Mouse (Mus musculus): ENCODE measurements around the gene Snx32. TPM values are rescaled to one million over a fixed set of nuclear protein-coding genes. Genes with fewer than 3 reads are reported as not detected.

The Snx32 gene
- polyA plus RNA-seq, 1 experiment: not detected

DNA sequence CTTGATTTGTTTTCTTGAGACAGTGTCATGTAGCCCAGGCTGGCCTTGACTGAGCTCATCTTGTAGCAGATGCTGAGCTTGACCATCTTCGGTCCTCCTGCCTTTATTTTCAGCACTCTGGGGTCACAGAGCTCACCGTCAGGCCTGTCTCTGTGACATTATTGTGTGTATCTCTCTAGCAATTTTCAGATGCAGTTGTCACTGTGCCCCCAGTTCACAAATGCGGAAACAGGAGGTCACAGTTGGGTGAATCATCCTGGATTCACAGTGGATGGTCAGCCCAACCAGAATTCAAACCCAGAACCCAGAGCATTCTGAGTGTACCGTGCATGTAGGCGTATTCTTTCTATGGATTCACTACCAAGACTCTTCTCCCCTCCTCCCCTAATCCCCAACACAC is 64.6 kb downstream of the Snx32 start:
- 96% methylated on average over 5 of the region's 5 CpGs for WGBS
- TF ChIP-seq POLR2A (IDR thresholded peaks at IDR 0.05; ENCODE audit: insufficient read depth, low read depth, low read length) (no peak), CTCF (IDR thresholded peaks at IDR 0.05; ENCODE audit: insufficient read depth, low read depth, low read length) (no peak)
- no peak overlapping the region for H3K27ac ChIP-seq (ENCODE audit: insufficient read depth, low read depth, low read length)
- H3K4me3 ChIP-seq (ENCODE audit: insufficient read depth, low read depth, low read length): no peak overlapping the region
- H3K4me1 ChIP-seq (ENCODE audit: control insufficient read depth, insufficient read depth, low read length): peaks cover 15% of the 10 kb centered on the region

DNA sequence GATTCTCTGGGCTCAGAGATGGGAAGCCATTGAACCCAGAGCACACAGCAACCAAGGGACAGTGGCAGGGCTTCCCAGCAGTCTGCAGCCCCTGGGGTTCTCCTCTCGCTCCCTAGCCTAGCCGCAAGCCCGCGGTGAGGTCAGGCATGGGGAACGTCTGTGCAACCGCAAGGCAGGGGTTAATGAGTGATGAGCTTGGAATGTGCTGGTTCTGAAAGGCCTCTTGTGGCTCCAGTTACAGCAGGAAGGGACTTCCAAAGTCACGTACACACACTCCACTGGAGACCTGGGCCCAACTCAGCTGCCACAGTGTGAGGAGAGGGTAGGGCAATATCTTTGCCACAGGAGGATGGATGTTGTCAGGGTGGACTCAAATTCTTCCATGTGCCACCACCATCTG is 65.4 kb downstream of the Snx32 start:
- H3K27ac ChIP-seq (ENCODE audit: insufficient read depth, low read depth, low read length): no peak overlapping the region
- no peak overlapping the region for H3K4me3 ChIP-seq (ENCODE audit: insufficient read depth, low read depth, low read length)
- 51% methylated on average over 7 of the region's 7 CpGs for WGBS
- H3K4me1 ChIP-seq (ENCODE audit: control insufficient read depth, insufficient read depth, low read length): peaks cover 15% of the 10 kb centered on the region
- TF ChIP-seq POLR2A (IDR thresholded peaks at IDR 0.05; ENCODE audit: insufficient read depth, low read depth, low read length) (no peak), CTCF (IDR thresholded peaks at IDR 0.05; ENCODE audit: insufficient read depth, low read depth, low read length) (no peak)

DNA sequence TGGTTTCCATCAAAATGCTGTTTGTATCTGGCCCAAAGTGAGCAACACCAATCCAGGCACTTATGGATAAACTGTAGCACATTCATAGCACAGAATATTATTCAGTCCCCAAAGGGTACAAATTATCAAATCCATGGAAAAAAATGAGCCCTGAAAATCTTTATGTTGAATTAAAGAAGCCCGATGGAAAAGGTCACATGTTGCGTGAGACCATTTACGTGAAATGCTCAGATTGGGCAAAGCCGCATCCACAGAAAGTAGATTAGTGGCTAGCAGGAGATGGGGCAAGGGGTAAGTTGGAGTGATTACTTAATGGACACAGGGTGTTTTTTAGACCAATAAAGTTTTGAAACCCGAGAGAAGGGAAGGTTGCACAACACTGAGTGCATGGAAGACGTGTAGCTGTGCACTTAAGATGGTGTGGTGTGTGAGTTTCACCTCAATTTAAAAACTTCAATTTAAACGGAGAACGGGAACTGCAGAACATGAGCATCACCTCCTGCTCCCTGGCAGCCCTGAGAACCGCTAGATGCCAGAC is 65.9 kb downstream of the Snx32 start:
- 72% methylated on average over 9 of the region's 9 CpGs for WGBS
- H3K4me3 ChIP-seq (ENCODE audit: insufficient read depth, low read depth, low read length): no peak overlapping the region
- TF ChIP-seq CTCF (IDR thresholded peaks at IDR 0.05; ENCODE audit: insufficient read depth, low read depth, low read length): no peak
- no peak overlapping the region for H3K27ac ChIP-seq (ENCODE audit: insufficient read depth, low read depth, low read length)
- peaks cover 15% of the 10 kb centered on the region for H3K4me1 ChIP-seq (ENCODE audit: control insufficient read depth, insufficient read depth, low read length)

Other genes with a start within 250 kb of the Snx32 start
- gene Pacs1, start 237.4 kb downstream of the Snx32 start, polyA plus RNA-seq (2012; ENCODE audit: insufficient read depth, insufficient read length, low replicate concordance, missing spikeins): not detected in 2 replicates
- not detected in 2 replicates for gene Sf3b2, start 215.1 kb downstream of the Snx32 start, polyA plus RNA-seq (2012; ENCODE audit: insufficient read depth, insufficient read length, low replicate concordance, missing spikeins)
- gene Gal3st3, start 212.2 kb downstream of the Snx32 start, polyA plus RNA-seq (2012; ENCODE audit: insufficient read depth, insufficient read length, low replicate concordance, missing spikeins): not detected in 2 replicates
- gene Catsper1, start 174.8 kb downstream of the Snx32 start, polyA plus RNA-seq (2012; ENCODE audit: insufficient read depth, insufficient read length, low replicate concordance, missing spikeins): not detected in 2 replicates
- not detected in 2 replicates for gene Cst6, start 161.0 kb downstream of the Snx32 start, polyA plus RNA-seq (2012; ENCODE audit: insufficient read depth, insufficient read length, low replicate concordance, missing spikeins)
- gene Eif1ad, start 143.8 kb downstream of the Snx32 start, polyA plus RNA-seq (2012; ENCODE audit: insufficient read depth, insufficient read length, low replicate concordance, missing spikeins): not detected in 2 replicates
- gene Banf1, start 143.4 kb downstream of the Snx32 start, polyA plus RNA-seq (2012; ENCODE audit: insufficient read depth, insufficient read length, low replicate concordance, missing spikeins): not detected in 2 replicates
- gene Sart1, start 121.8 kb downstream of the Snx32 start, polyA plus RNA-seq (2012; ENCODE audit: insufficient read depth, insufficient read length, low replicate concordance, missing spikeins): not detected in 2 replicates
- not detected in 2 replicates for gene Tsga10ip, start 108.0 kb downstream of the Snx32 start, polyA plus RNA-seq (2012; ENCODE audit: insufficient read depth, insufficient read length, low replicate concordance, missing spikeins)
- not detected in 2 replicates for gene Drap1, start 85.6 kb downstream of the Snx32 start, polyA plus RNA-seq (2012; ENCODE audit: insufficient read depth, insufficient read length, low replicate concordance, missing spikeins)
- not detected in 2 replicates for gene AI837181, start 85.4 kb downstream of the Snx32 start, polyA plus RNA-seq (2012; ENCODE audit: insufficient read depth, insufficient read length, low replicate concordance, missing spikeins)
- not detected in 2 replicates for gene Fosl1, start 63.0 kb downstream of the Snx32 start, polyA plus RNA-seq (2012; ENCODE audit: insufficient read depth, insufficient read length, low replicate concordance, missing spikeins)
- not detected in 2 replicates for gene Ccdc85b, start 52.6 kb downstream of the Snx32 start, polyA plus RNA-seq (2012; ENCODE audit: insufficient read depth, insufficient read length, low replicate concordance, missing spikeins)
- gene Fibp, start 49.9 kb downstream of the Snx32 start, polyA plus RNA-seq (2012; ENCODE audit: insufficient read depth, insufficient read length, low replicate concordance, missing spikeins): not detected in 2 replicates
- gene Ctsw, start 42.0 kb downstream of the Snx32 start, polyA plus RNA-seq (2012; ENCODE audit: insufficient read depth, insufficient read length, low replicate concordance, missing spikeins): not detected in 2 replicates
- not detected in 2 replicates for gene Efemp2, start 36.6 kb downstream of the Snx32 start, polyA plus RNA-seq (2012; ENCODE audit: insufficient read depth, insufficient read length, low replicate concordance, missing spikeins)
- not detected in 2 replicates for gene Mus81, start 22.1 kb downstream of the Snx32 start, polyA plus RNA-seq (2012; ENCODE audit: insufficient read depth, insufficient read length, low replicate concordance, missing spikeins)
- gene Cfl1, start 20.1 kb downstream of the Snx32 start, polyA plus RNA-seq (2012; ENCODE audit: insufficient read depth, insufficient read length, low replicate concordance, missing spikeins): 1,186 and 1,283 TPM in 2 replicates
- not detected in 2 replicates for gene 1700020D05Rik, start 6.8 kb downstream of the Snx32 start, polyA plus RNA-seq (2012; ENCODE audit: insufficient read depth, insufficient read length, low replicate concordance, missing spikeins)
- not detected in 2 replicates for gene Ovol1, start 50.1 kb upstream of the Snx32 start, polyA plus RNA-seq (2012; ENCODE audit: insufficient read depth, insufficient read length, low replicate concordance, missing spikeins)
- gene Ap5b1, start 57.5 kb upstream of the Snx32 start, polyA plus RNA-seq (2012; ENCODE audit: insufficient read depth, insufficient read length, low replicate concordance, missing spikeins): not detected in 2 replicates
- not detected in 2 replicates for gene Rnaseh2c, start 91.3 kb upstream of the Snx32 start, polyA plus RNA-seq (2012; ENCODE audit: insufficient read depth, insufficient read length, low replicate concordance, missing spikeins)
- gene Kat5, start 99.7 kb upstream of the Snx32 start, polyA plus RNA-seq (2012; ENCODE audit: insufficient read depth, insufficient read length, low replicate concordance, missing spikeins): not detected in 2 replicates
- gene Rela, start 126.9 kb upstream of the Snx32 start, polyA plus RNA-seq (2012; ENCODE audit: insufficient read depth, insufficient read length, low replicate concordance, missing spikeins): not detected in 2 replicates
- gene Sipa1, start 153.2 kb upstream of the Snx32 start, polyA plus RNA-seq (2012; ENCODE audit: insufficient read depth, insufficient read length, low replicate concordance, missing spikeins): not detected in 2 replicates
- gene Map3k11, start 178.2 kb upstream of the Snx32 start, polyA plus RNA-seq (2012; ENCODE audit: insufficient read depth, insufficient read length, low replicate concordance, missing spikeins): not detected in 2 replicates
- gene Pcnx3, start 178.4 kb upstream of the Snx32 start, polyA plus RNA-seq (2012; ENCODE audit: insufficient read depth, insufficient read length, low replicate concordance, missing spikeins): not detected in 2 replicates
- gene Kcnk7, start 193.8 kb upstream of the Snx32 start, polyA plus RNA-seq (2012; ENCODE audit: insufficient read depth, insufficient read length, low replicate concordance, missing spikeins): not detected in 2 replicates
- not detected in 2 replicates for gene Ehbp1l1, start 215.8 kb upstream of the Snx32 start, polyA plus RNA-seq (2012; ENCODE audit: insufficient read depth, insufficient read length, low replicate concordance, missing spikeins)
- gene Fam89b, start 219.1 kb upstream of the Snx32 start, polyA plus RNA-seq (2012; ENCODE audit: insufficient read depth, insufficient read length, low replicate concordance, missing spikeins): not detected in 2 replicates
- gene Ltbp3, start 230.4 kb upstream of the Snx32 start, polyA plus RNA-seq (2012; ENCODE audit: insufficient read depth, insufficient read length, low replicate concordance, missing spikeins): not detected in 2 replicates